Mouse (Mus musculus): ENCODE measurements around the gene Mical3. TPM values are rescaled to one million over a fixed set of nuclear protein-coding genes. Genes with fewer than 3 reads are reported as not detected.

The Mical3 gene
- polyA plus RNA-seq, 1 experiment from 2014 or later, result 27.4 TPM

- no peaks in the 10 kb centered on the region for H3K36me3 ChIP-seq (ENCODE audit: control insufficient read depth, insufficient read depth, low read length)
- H3K27ac ChIP-seq (ENCODE audit: low read depth, low read length), result no peak overlapping the region
- no peak overlapping the region for H3K4me3 ChIP-seq (ENCODE audit: low read depth, low read length)
- ATAC-seq (ENCODE audit: low FRiP score) (no peak), DNase-seq (ENCODE audit: low spot score) (no peak)
- no peaks in the 10 kb centered on the region for H3K27me3 ChIP-seq (ENCODE audit: control insufficient read depth, insufficient read depth, low read length)
- WGBS, result 74% methylated on average over 22 of the region's 22 CpGs
- no peak overlapping the region for H3K9ac ChIP-seq (ENCODE audit: low read depth, low read length)
- H3K9me3 ChIP-seq (ENCODE audit: control insufficient read depth, low read length), result no peaks in the 10 kb centered on the region
- H3K4me2 ChIP-seq (replicated peaks; ENCODE audit: low read depth, low read length), result no peak overlapping the region
- no peaks in the 10 kb centered on the region; the same call in 1 of the 2 replicates for H3K4me1 ChIP-seq (replicated peaks; ENCODE audit: control insufficient read depth, insufficient read depth, low read length)
These were observed 43.1 kb downstream of the Mical3 start for GRCm38 (mm10) chr6:121087586-121088245.

- no peak overlapping the region for H3K4me2 ChIP-seq (replicated peaks; ENCODE audit: low read depth, low read length)
- no peak overlapping the region for H3K9ac ChIP-seq (ENCODE audit: low read depth, low read length)
- DNase-seq (ENCODE audit: low spot score) (no peak), ATAC-seq (ENCODE audit: low FRiP score) (no peak)
- no peaks in the 10 kb centered on the region; the same call in 1 of the 2 replicates for H3K4me1 ChIP-seq (replicated peaks; ENCODE audit: control insufficient read depth, insufficient read depth, low read length)
- no peak overlapping the region for H3K4me3 ChIP-seq (ENCODE audit: low read depth, low read length)
- no peaks in the 10 kb centered on the region for H3K36me3 ChIP-seq (ENCODE audit: control insufficient read depth, insufficient read depth, low read length)
- no peaks in the 10 kb centered on the region for H3K27me3 ChIP-seq (ENCODE audit: control insufficient read depth, insufficient read depth, low read length)
- 83% methylated on average over 10 of the region's 10 CpGs for WGBS
- no peak overlapping the region for H3K27ac ChIP-seq (ENCODE audit: low read depth, low read length)
- H3K9me3 ChIP-seq (ENCODE audit: control insufficient read depth, low read length), result no peaks in the 10 kb centered on the region
These were observed 43.7 kb downstream of the Mical3 start for GRCm38 (mm10) chr6:121087127-121087526.

- H3K9me3 ChIP-seq (ENCODE audit: control insufficient read depth, low read length), result no peaks in the 10 kb centered on the region
- WGBS, result 90% methylated on average over 9 of the region's 9 CpGs
These were observed 44.6 kb downstream of the Mical3 start for GRCm38 (mm10) chr6:121086226-121086625.

GRCm38 (mm10) chr6:121084050-121084480 is 46.7 kb downstream of the Mical3 start:
- Histone ChIP-seq H3K36me3 (ENCODE audit: control insufficient read depth, insufficient read depth, low read length) (no peaks in the 10 kb centered on the region), H3K4me2 (replicated peaks; ENCODE audit: low read depth, low read length) (no peak overlapping the region), H3K9ac (ENCODE audit: low read depth, low read length) (no peak overlapping the region), H3K27me3 (ENCODE audit: control insufficient read depth, insufficient read depth, low read length) (no peaks in the 10 kb centered on the region), H3K4me3 (ENCODE audit: low read depth, low read length) (no peak overlapping the region), H3K4me1 (replicated peaks; ENCODE audit: control insufficient read depth, insufficient read depth, low read length) (no peaks in the 10 kb centered on the region; the same call in 1 of the 2 replicates), H3K9me3 (ENCODE audit: control insufficient read depth, low read length) (no peaks in the 10 kb centered on the region), H3K27ac (ENCODE audit: low read depth, low read length) (0 out of 2 replicates have a peak overlapping the region, but pooled peaks have one; percentile 17)
- WGBS, result 71% methylated on average over 6 of the region's 6 CpGs
- DNase-seq (ENCODE audit: low spot score), result no peak
- no peak for ATAC-seq (ENCODE audit: low FRiP score)

More at GRCm38 (mm10) chr6:121086226-121086625, 44.6 kb downstream of the Mical3 start:
- Histone ChIP-seq H3K4me3 (ENCODE audit: low read depth, low read length) (no peak overlapping the region), H3K4me2 (replicated peaks; ENCODE audit: low read depth, low read length) (no peak overlapping the region), H3K27me3 (ENCODE audit: control insufficient read depth, insufficient read depth, low read length) (no peaks in the 10 kb centered on the region), H3K9ac (ENCODE audit: low read depth, low read length) (no peak overlapping the region), H3K4me1 (replicated peaks; ENCODE audit: control insufficient read depth, insufficient read depth, low read length) (no peaks in the 10 kb centered on the region; the same call in 1 of the 2 replicates), H3K27ac (ENCODE audit: low read depth, low read length) (no peak overlapping the region), H3K36me3 (ENCODE audit: control insufficient read depth, insufficient read depth, low read length) (no peaks in the 10 kb centered on the region)
- no peak for ATAC-seq (ENCODE audit: low FRiP score)
- DNase-seq (ENCODE audit: low spot score), result no peak

GRCm38 (mm10) chr6:121082094-121082473 is 48.7 kb downstream of the Mical3 start:
- no peak overlapping the region for H3K27ac ChIP-seq (ENCODE audit: low read depth, low read length)
- H3K9ac ChIP-seq (ENCODE audit: low read depth, low read length), result no peak overlapping the region
- H3K4me1 ChIP-seq (replicated peaks; ENCODE audit: control insufficient read depth, insufficient read depth, low read length), result no peaks in the 10 kb centered on the region; the same call in 1 of the 2 replicates
- H3K9me3 ChIP-seq (ENCODE audit: control insufficient read depth, low read length), result no peaks in the 10 kb centered on the region
- DNase-seq (ENCODE audit: low spot score) (no peak), ATAC-seq (ENCODE audit: low FRiP score) (no peak)
- no peak overlapping the region for H3K4me2 ChIP-seq (replicated peaks; ENCODE audit: low read depth, low read length)
- H3K4me3 ChIP-seq (ENCODE audit: low read depth, low read length), result no peak overlapping the region
- 81% methylated on average over 10 of the region's 10 CpGs for WGBS
- no peaks in the 10 kb centered on the region for H3K27me3 ChIP-seq (ENCODE audit: control insufficient read depth, insufficient read depth, low read length)
- H3K36me3 ChIP-seq (ENCODE audit: control insufficient read depth, insufficient read depth, low read length), result no peaks in the 10 kb centered on the region

- Histone ChIP-seq H3K4me3 (ENCODE audit: low read depth, low read length) (no peak overlapping the region), H3K36me3 (ENCODE audit: control insufficient read depth, insufficient read depth, low read length) (no peaks in the 10 kb centered on the region), H3K27me3 (ENCODE audit: control insufficient read depth, insufficient read depth, low read length) (no peaks in the 10 kb centered on the region), H3K27ac (ENCODE audit: low read depth, low read length) (peak overlapping the region; percentile 53), H3K4me2 (replicated peaks; ENCODE audit: low read depth, low read length) (no peak overlapping the region), H3K4me1 (replicated peaks; ENCODE audit: control insufficient read depth, insufficient read depth, low read length) (no peaks in the 10 kb centered on the region), H3K9me3 (ENCODE audit: control insufficient read depth, low read length) (no peaks in the 10 kb centered on the region), H3K9ac (ENCODE audit: low read depth, low read length) (no peak overlapping the region)
- DNase-seq (ENCODE audit: low spot score) (peak; percentile 46), ATAC-seq (ENCODE audit: low FRiP score) (peak; percentile 74)
- 60% methylated on average over 26 of the region's 26 CpGs for WGBS
These were observed 49.3 kb downstream of the Mical3 start for GRCm38 (mm10) chr6:121081288-121082093.

DNA sequence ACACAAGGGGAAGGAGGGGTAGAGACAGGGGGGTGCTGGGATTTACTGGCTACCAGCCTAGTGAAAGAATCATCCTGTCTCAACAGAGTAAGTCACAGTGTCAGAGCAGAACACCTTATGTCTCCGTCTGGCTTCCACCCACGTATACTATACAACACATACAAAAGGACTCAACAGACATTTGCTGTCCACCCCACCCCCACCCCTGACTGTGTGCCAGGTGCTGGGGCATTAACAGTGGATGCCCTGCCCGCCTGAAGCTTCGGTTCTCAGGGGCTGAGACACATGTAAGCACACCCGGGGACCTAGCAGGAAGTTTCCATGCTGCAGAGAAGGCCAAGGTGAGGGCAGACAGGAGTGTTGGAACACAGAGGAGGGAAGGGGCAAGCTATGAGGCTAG is 52.6 kb downstream of the Mical3 start:
- ATAC-seq (ENCODE audit: low FRiP score) (no peak), DNase-seq (ENCODE audit: low spot score) (no peak)
- Histone ChIP-seq H3K9me3 (ENCODE audit: control insufficient read depth, low read length) (no peaks in the 10 kb centered on the region), H3K9ac (ENCODE audit: low read depth, low read length) (no peak overlapping the region), H3K4me2 (replicated peaks; ENCODE audit: low read depth, low read length) (no peak overlapping the region), H3K27ac (ENCODE audit: low read depth, low read length) (no peak overlapping the region), H3K36me3 (ENCODE audit: control insufficient read depth, insufficient read depth, low read length) (no peaks in the 10 kb centered on the region), H3K27me3 (ENCODE audit: control insufficient read depth, insufficient read depth, low read length) (no peaks in the 10 kb centered on the region), H3K4me1 (replicated peaks; ENCODE audit: control insufficient read depth, insufficient read depth, low read length) (no peaks in the 10 kb centered on the region), H3K4me3 (ENCODE audit: low read depth, low read length) (no peak overlapping the region)
- WGBS, result 92% methylated on average over 5 of the region's 5 CpGs

GRCm38 (mm10) chr6:121076929-121077566 is 53.8 kb downstream of the Mical3 start:
- Histone ChIP-seq H3K4me2 (replicated peaks; ENCODE audit: low read depth, low read length) (no peak overlapping the region), H3K36me3 (ENCODE audit: control insufficient read depth, insufficient read depth, low read length) (no peaks in the 10 kb centered on the region), H3K9ac (ENCODE audit: low read depth, low read length) (no peak overlapping the region), H3K4me3 (ENCODE audit: low read depth, low read length) (no peak overlapping the region), H3K27me3 (ENCODE audit: control insufficient read depth, insufficient read depth, low read length) (no peaks in the 10 kb centered on the region), H3K4me1 (replicated peaks; ENCODE audit: control insufficient read depth, insufficient read depth, low read length) (no peaks in the 10 kb centered on the region), H3K27ac (ENCODE audit: low read depth, low read length) (no peak overlapping the region), H3K9me3 (ENCODE audit: control insufficient read depth, low read length) (no peaks in the 10 kb centered on the region)
- 94% methylated on average over 12 of the region's 12 CpGs for WGBS
- ATAC-seq (ENCODE audit: low FRiP score) (no peak), DNase-seq (ENCODE audit: low spot score) (no peak)

Measured in hindbrain, embryonic 11.5 days (tissue).